Mouse (Mus musculus): ENCODE measurements around the gene Clic6. TPM values are rescaled to one million over a fixed set of nuclear protein-coding genes. Genes with fewer than 3 reads are reported as not detected.

Gene Clic6
- total and polyA plus RNA-seq, 3 experiments: not detected

DNA sequence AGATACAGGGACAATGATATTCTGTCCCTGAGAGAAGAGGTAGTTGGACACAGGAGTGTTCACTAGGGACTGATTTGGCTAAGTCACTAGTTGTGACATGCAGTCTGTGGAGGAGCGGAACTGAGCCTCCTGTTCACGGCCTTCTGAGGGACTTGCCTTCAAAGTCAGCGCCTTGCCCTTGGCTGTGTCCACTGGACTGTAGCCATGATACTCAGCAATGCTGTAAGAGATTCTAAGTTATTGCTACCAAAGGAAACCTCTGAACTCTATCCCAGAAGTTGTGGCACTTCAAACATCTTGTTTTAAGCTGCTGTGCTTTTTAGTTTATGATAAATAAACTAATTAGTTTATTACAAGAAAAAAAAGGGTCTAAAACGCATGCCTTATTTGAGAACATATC, 102.3 kb downstream of the Clic6 start:
- TF ChIP-seq POLR2AphosphoS2 (IDR thresholded peaks at IDR 0.05; ENCODE audit: low read length): no peak
- Histone ChIP-seq H3K36me3 (ENCODE audit: control insufficient read depth in 1 of 2, insufficient read depth in 2 of 2, low read length in 2 of 2) (no peaks in the 10 kb centered on the region), H3K9ac (ENCODE audit: control insufficient read depth, low read depth, low read length, poor library complexity, severe bottlenecking) (no peak overlapping the region), H3K9me3 (replicated peaks; ENCODE audit: insufficient read depth, low read length) (no peaks in the 10 kb centered on the region), H3K27me3 (ENCODE audit: control insufficient read depth in 1 of 2, insufficient read depth in 2 of 2, low read length in 2 of 2) (no peaks in the 10 kb centered on the region; a peak in 1 of 4 replicates), H3K4me3 (ENCODE audit: control insufficient read depth in 1 of 2, insufficient read depth in 1 of 2, low read depth in 2 of 2, low read length in 2 of 2) (no peak overlapping the region), H3K79me2 (ENCODE audit: control insufficient read depth, insufficient read depth, low read length, poor library complexity) (no peaks in the 10 kb centered on the region), H3K27ac (ENCODE audit: control insufficient read depth, low read depth, low read length) (no peak overlapping the region), H3K4me1 (ENCODE audit: control insufficient read depth in 1 of 2, insufficient read depth in 2 of 2, low read length in 2 of 2) (0 out of 4 replicates have a peak, but pooled peaks cover 0 to 2% of the 10 kb centered on the region in 2 experiments)
- no peak for DNase-seq (ENCODE audit: low read depth, low spot score)

Other genes starting within 250 kb of the Clic6 start
- not detected in 2 replicates for gene Kcne2, start 193.3 kb upstream of the Clic6 start, total RNA-seq (2012; rRNA removed)
- gene Kcne2, start 193.3 kb upstream of the Clic6 start, polyA plus RNA-seq (2012; ENCODE audit: insufficient read depth in 1 of 2, insufficient read length in 2 of 2, low read depth in 1 of 2, low replicate concordance in 2 of 2, missing spikeins in 1 of 2): under 1 TPM in 1 of 2 experiments, not detected in 1; 0.06 TPM
- 70.3 and 84.7 TPM in 2 replicates for gene Smim11, start 184.4 kb upstream of the Clic6 start, total RNA-seq (2012; rRNA removed)
- 10 to 100 TPM in 1 of 2 experiments, not detected in 1; 81.5 TPM for gene Smim11, start 184.4 kb upstream of the Clic6 start, polyA plus RNA-seq (2012; ENCODE audit: insufficient read depth in 1 of 2, insufficient read length in 2 of 2, low read depth in 1 of 2, low replicate concordance in 2 of 2, missing spikeins in 1 of 2)
- gene Fam243, start 164.3 kb upstream of the Clic6 start, total RNA-seq (2012; rRNA removed): not detected in 2 replicates
- gene Fam243, start 164.3 kb upstream of the Clic6 start, polyA plus RNA-seq (2012; ENCODE audit: insufficient read depth in 1 of 2, insufficient read length in 2 of 2, low read depth in 1 of 2, low replicate concordance in 2 of 2, missing spikeins in 1 of 2): not detected
- gene Kcne1, start 126.3 kb upstream of the Clic6 start, total RNA-seq (2012; rRNA removed): not detected in 2 replicates
- not detected for gene Kcne1, start 126.3 kb upstream of the Clic6 start, polyA plus RNA-seq (2012; ENCODE audit: insufficient read depth in 1 of 2, insufficient read length in 2 of 2, low read depth in 1 of 2, low replicate concordance in 2 of 2, missing spikeins in 1 of 2)
- gene Rcan1, start 14.9 kb upstream of the Clic6 start, total RNA-seq (2012; rRNA removed): 7.5 and 9.5 TPM in 2 replicates
- 10 to 100 TPM in 1 of 2 experiments, not detected in 1; 14.6 TPM for gene Rcan1, start 14.9 kb upstream of the Clic6 start, polyA plus RNA-seq (2012; ENCODE audit: insufficient read depth in 1 of 2, insufficient read length in 2 of 2, low read depth in 1 of 2, low replicate concordance in 2 of 2, missing spikeins in 1 of 2)